In genomic region chr5:38862288-38862985, GRCm38 (mm10) we compare ENCODE assay signal across 17 mouse cellular contexts. TPM values are rescaled to one million over a fixed set of nuclear protein-coding genes. Genes with fewer than 3 reads are reported as not detected.
DNase-seq lines count a peak whose midpoint lies in the region; ATAC-seq lines count a peak whose summit lies in the region.
"Had no signal": no experiment of that assay in that cellular context is flagged by ENCODE, and none has a peak within 500 bp of the region (broad histone marks: within the 10 kb centered on the region; RNA-seq: fewer than 3 reads in every experiment).

No protein-coding gene starts in this region.

- H3K27me3 ChIP-seq in forebrain, embryonic 14.5 days (replicated peaks; ENCODE audit: control insufficient read depth, insufficient read depth, low read length): no peaks in the 10 kb centered on the region
- no peaks in the 10 kb centered on the region for H3K27me3 ChIP-seq in forebrain, embryonic 12.5 days
- no peaks in the 10 kb centered on the region for H3K27me3 ChIP-seq in neural tube, embryonic 13.5 days
- no peaks in the 10 kb centered on the region for H3K27me3 ChIP-seq in hindbrain, embryonic 16.5 days (replicated peaks; ENCODE audit: control insufficient read depth, insufficient read depth, low read length)
- H3K27me3 ChIP-seq: lung, embryonic 15.5 days; megakaryocyte, embryonic 14.5 days had no signal

- ATAC-seq in forebrain, embryonic 14.5 days: 0 out of 2 replicates have a peak, but pooled peaks have one; percentile 50
- no peak for ATAC-seq in forebrain, embryonic 12.5 days (ENCODE audit: low FRiP score)
- peak; percentile 45; the same call in 1 of the 2 replicates for ATAC-seq in neural tube, embryonic 13.5 days (ENCODE audit: low read depth)
- peak; percentile 71 for ATAC-seq in hindbrain, embryonic 16.5 days
- no peak for ATAC-seq in CD4-positive, CD25-positive, alpha-beta regulatory T cell, adult 4 months

- no peaks in the 10 kb centered on the region for H3K9me3 ChIP-seq in forebrain, embryonic 14.5 days (replicated peaks; ENCODE audit: control insufficient read depth, low read length)
- no peaks in the 10 kb centered on the region for H3K9me3 ChIP-seq in forebrain, embryonic 12.5 days
- H3K9me3 ChIP-seq in neural tube, embryonic 13.5 days: no peaks in the 10 kb centered on the region
- no peaks in the 10 kb centered on the region for H3K9me3 ChIP-seq in hindbrain, embryonic 16.5 days (ENCODE audit: control insufficient read depth, low read length)
- H3K9me3 ChIP-seq: heart, embryonic 10.5 days; lung, embryonic 15.5 days; megakaryocyte, embryonic 14.5 days had no signal

- DNase-seq in forebrain, embryonic 14.5 days (ENCODE audit: low spot score): no peak
- DNase-seq in neural tube, embryonic 10.5 days (ENCODE audit: extremely low spot score, low spot score): no peak
- DNase-seq in retina, postnatal 1 day: peak; percentile 85
- DNase-seq in gastrocnemius, postnatal 10 days: no peak
- DNase-seq: adrenal gland, postnatal 36 days; liver; thymus, postnatal 25 days had no signal

- H3K4me1 ChIP-seq in forebrain, embryonic 14.5 days (ENCODE audit: control insufficient read depth, insufficient read depth, low read length): no peaks in the 10 kb centered on the region
- H3K4me1 ChIP-seq in forebrain, embryonic 12.5 days: peaks cover 6% of the 10 kb centered on the region; the same call in 1 of the 2 replicates
- H3K4me1 ChIP-seq in neural tube, embryonic 13.5 days (replicated peaks): peaks cover 12% of the 10 kb centered on the region
- no peaks in the 10 kb centered on the region for H3K4me1 ChIP-seq in hindbrain, embryonic 16.5 days (ENCODE audit: control insufficient read depth, insufficient read depth, low read depth, low read length)
- H3K4me1 ChIP-seq: lung, embryonic 15.5 days had no signal

- no peak overlapping the region for H3K4me3 ChIP-seq in forebrain, embryonic 14.5 days (ENCODE audit: low read depth, low read length)
- no peak overlapping the region for H3K4me3 ChIP-seq in forebrain, embryonic 12.5 days (replicated peaks)
- no peak overlapping the region for H3K4me3 ChIP-seq in neural tube, embryonic 13.5 days
- H3K4me3 ChIP-seq in hindbrain, embryonic 16.5 days (ENCODE audit: low read length): no peak overlapping the region
- H3K4me3 ChIP-seq: heart, embryonic 10.5 days; left cerebral cortex, adult 2 months; lung, embryonic 15.5 days; megakaryocyte, embryonic 14.5 days had no signal

- no peak overlapping the region for H3K9ac ChIP-seq in forebrain, embryonic 14.5 days (ENCODE audit: low read length)
- H3K9ac ChIP-seq in forebrain, embryonic 12.5 days: no peak overlapping the region
- H3K9ac ChIP-seq in neural tube, embryonic 13.5 days: no peak overlapping the region
- H3K9ac ChIP-seq in hindbrain, embryonic 16.5 days (ENCODE audit: low read depth, low read length): no peak overlapping the region
- H3K9ac ChIP-seq: lung, embryonic 15.5 days had no signal

- WGBS in forebrain, embryonic 14.5 days: 65% methylated on average over 13 of the region's 13 CpGs
- WGBS in forebrain, embryonic 12.5 days: 68% methylated on average over 13 of the region's 13 CpGs
- WGBS in neural tube, embryonic 13.5 days: 55% methylated on average over 13 of the region's 13 CpGs
- 58% methylated on average over 13 of the region's 13 CpGs for WGBS in hindbrain, embryonic 16.5 days

- no peak overlapping the region for H3K27ac ChIP-seq in forebrain, embryonic 14.5 days (ENCODE audit: low read depth, low read length)
- no peak overlapping the region for H3K27ac ChIP-seq in forebrain, embryonic 12.5 days
- 0 out of 2 replicates have a peak overlapping the region, but pooled peaks have one; percentile 18 for H3K27ac ChIP-seq in neural tube, embryonic 13.5 days (replicated peaks)
- H3K27ac ChIP-seq in hindbrain, embryonic 16.5 days (ENCODE audit: low read depth, low read length): no peak overlapping the region
- H3K27ac ChIP-seq: heart, embryonic 10.5 days; kidney, postnatal 0 days; left cerebral cortex, adult 2 months; lung, embryonic 15.5 days had no signal

- no peaks in the 10 kb centered on the region for H3K36me3 ChIP-seq in forebrain, embryonic 14.5 days (ENCODE audit: control insufficient read depth, insufficient read depth, low read length)
- H3K36me3 ChIP-seq in forebrain, embryonic 12.5 days (replicated peaks): no peaks in the 10 kb centered on the region
- H3K36me3 ChIP-seq in neural tube, embryonic 13.5 days: no peaks in the 10 kb centered on the region
- no peaks in the 10 kb centered on the region for H3K36me3 ChIP-seq in hindbrain, embryonic 16.5 days (ENCODE audit: control insufficient read depth, insufficient read depth, low read length)
- H3K36me3 ChIP-seq: heart, embryonic 10.5 days; lung, embryonic 15.5 days had no signal

- no peak overlapping the region for H3K4me2 ChIP-seq in forebrain, embryonic 14.5 days (ENCODE audit: low read length)
- H3K4me2 ChIP-seq in forebrain, embryonic 12.5 days: no peak overlapping the region
- H3K4me2 ChIP-seq in neural tube, embryonic 13.5 days: no peak overlapping the region
- H3K4me2 ChIP-seq in hindbrain, embryonic 16.5 days (ENCODE audit: low read length): no peak overlapping the region
- H3K4me2 ChIP-seq: lung, embryonic 15.5 days had no signal

RNA-seq across cellular contexts. Expression of gene Clnk, which starts 14.2 kb away (rescaled TPM):
- polyA plus RNA-seq in forebrain, embryonic 14.5 days (2014; fragmentation: Nextera tagmentation; extraction: Ambion mirVana): 0.17 TPM in 1 of 2 replicates, not detected in the other
- not detected in 2 replicates for polyA plus RNA-seq in forebrain, embryonic 12.5 days (2016; fragmentation: Nextera tagmentation; extraction: Ambion mirVana)
- not detected in 2 replicates for polyA plus RNA-seq in neural tube, embryonic 13.5 days (2015; fragmentation: Nextera tagmentation; extraction: Ambion mirVana)
- 0.20 TPM in 1 of 2 replicates, not detected in the other for polyA plus RNA-seq in hindbrain, embryonic 16.5 days (2015; fragmentation: Nextera tagmentation; extraction: Ambion mirVana)
- total RNA-seq in gastrocnemius, postnatal 10 days (2021): not detected
- polyA plus RNA-seq in CD4-positive, CD25-positive, alpha-beta regulatory T cell, adult 4 months (2017; shearing (Covaris generic)): not detected
- total RNA-seq: adrenal gland, postnatal 36 days; gastrocnemius, adult 18-20 months had no signal
- polyA plus RNA-seq: heart, embryonic 10.5 days; kidney, postnatal 0 days had no signal

Comparison
In these comparisons a context has a peak if more than half of its experiments do, and no peak if none do; other contexts are left out.
1. ATAC-seq: peak in forebrain, embryonic 14.5 days (single experiment), neural tube, embryonic 13.5 days (single experiment) and hindbrain, embryonic 16.5 days (single experiment); none in forebrain, embryonic 12.5 days (single experiment) and CD4-positive, CD25-positive, alpha-beta regulatory T cell, adult 4 months (single experiment).